ENCODE assay signal across 8 mouse cellular contexts in genomic region chr8:84004533-84005201, GRCm38 (mm10). TPM values are rescaled to one million over a fixed set of nuclear protein-coding genes. Genes with fewer than 3 reads are reported as not detected.
DNase-seq lines count a peak whose midpoint lies in the region; ATAC-seq lines count a peak whose summit lies in the region.

No protein-coding gene starts in this region.

- peak; percentile 68 for ATAC-seq in heart, embryonic 14.5 days (ENCODE audit: insufficient number of reproducible peaks, insufficient read depth, low FRiP score, low read depth)
- ATAC-seq in liver, embryonic 13.5 days (ENCODE audit: low read depth) = peak; percentile 89
- ATAC-seq in stomach, embryonic 16.5 days (ENCODE audit: insufficient read depth, low FRiP score) = peak; percentile 90

- no peaks in the 10 kb centered on the region for H3K9me3 ChIP-seq in heart, embryonic 14.5 days (ENCODE audit: control insufficient read depth, low read length)
- no peaks in the 10 kb centered on the region for H3K9me3 ChIP-seq in liver, embryonic 13.5 days (replicated peaks)
- H3K9me3 ChIP-seq in stomach, embryonic 16.5 days (replicated peaks; ENCODE audit: control insufficient read depth, low read length) = no peaks in the 10 kb centered on the region

- H3K4me2 ChIP-seq in heart, embryonic 14.5 days (ENCODE audit: low read length) = peak overlapping the region; percentile 88
- H3K4me2 ChIP-seq in liver, embryonic 13.5 days = peak overlapping the region; percentile 88
- H3K4me2 ChIP-seq in stomach, embryonic 16.5 days (ENCODE audit: low read depth, low read length) = peak overlapping the region; percentile 88

- H3K9ac ChIP-seq in heart, embryonic 14.5 days (ENCODE audit: low read length) = peak overlapping the region; percentile 80
- H3K9ac ChIP-seq in liver, embryonic 13.5 days = peak overlapping the region; percentile 76
- peak overlapping the region; percentile 81 for H3K9ac ChIP-seq in stomach, embryonic 16.5 days (ENCODE audit: low read length)

- no peaks in the 10 kb centered on the region; the same call in 1 of the 2 replicates for H3K4me1 ChIP-seq in brown adipose tissue, adult 24 weeks (ENCODE audit: control insufficient read depth, insufficient read depth, insufficient read length, low read length)
- H3K4me1 ChIP-seq in heart, embryonic 14.5 days (ENCODE audit: control insufficient read depth in 2 of 2, insufficient read depth in 2 of 2, low read length in 2 of 2) = peaks cover 7 to 13% of the 10 kb centered on the region in 2 experiments
- H3K4me1 ChIP-seq in liver, embryonic 13.5 days (replicated peaks) = peaks cover 46% of the 10 kb centered on the region
- H3K4me1 ChIP-seq in stomach, embryonic 16.5 days (ENCODE audit: control insufficient read depth, insufficient read depth, low read length) = peaks cover 19% of the 10 kb centered on the region

- H3K27ac ChIP-seq in brown adipose tissue, adult 24 weeks (replicated peaks; ENCODE audit: low read depth, low read length) = peak overlapping the region; percentile 83
- H3K27ac ChIP-seq in heart, embryonic 14.5 days (replicated peaks in 1 of 2; ENCODE audit: control insufficient read depth in 1 of 2, insufficient read depth in 1 of 2, low read depth in 2 of 2, low read length in 2 of 2) = peak overlapping the region; percentile 61 to 80
- peak overlapping the region; percentile 84 for H3K27ac ChIP-seq in liver, embryonic 13.5 days
- peak overlapping the region; percentile 53 for H3K27ac ChIP-seq in stomach, embryonic 16.5 days (ENCODE audit: low read length)

- H3K36me3 ChIP-seq in heart, embryonic 14.5 days (ENCODE audit: control insufficient read depth, insufficient read depth, low read length) = peaks cover 28% of the 10 kb centered on the region
- H3K36me3 ChIP-seq in liver, embryonic 13.5 days = peaks cover 36% of the 10 kb centered on the region
- H3K36me3 ChIP-seq in stomach, embryonic 16.5 days (ENCODE audit: control insufficient read depth, insufficient read depth, low read length) = peaks cover 4% of the 10 kb centered on the region; the same call in 1 of the 2 replicates

- 1% methylated on average over 30 of the region's 30 CpGs for WGBS in heart, embryonic 14.5 days
- WGBS in liver, embryonic 13.5 days (ENCODE audit: insufficient replicate concordance) = 1% methylated on average over 30 of the region's 30 CpGs
- under 1% methylated on average over 30 of the region's 30 CpGs for WGBS in stomach, embryonic 16.5 days

- peak overlapping the region; percentile 75 for H3K4me3 ChIP-seq in brown adipose tissue, adult 24 weeks (ENCODE audit: insufficient read depth, low read depth, low read length)
- peak overlapping the region; percentile 65 to 79 for H3K4me3 ChIP-seq in heart, embryonic 14.5 days (ENCODE audit: control insufficient read depth in 1 of 2, insufficient read depth in 1 of 2, low read depth in 1 of 2, low read length in 2 of 2)
- peak overlapping the region; percentile 65 for H3K4me3 ChIP-seq in liver, embryonic 13.5 days (replicated peaks)
- H3K4me3 ChIP-seq in stomach, embryonic 16.5 days (replicated peaks; ENCODE audit: low read length) = peak overlapping the region; percentile 65

- DNase-seq in CD4-positive, CD25-positive, alpha-beta regulatory T cell, adult 2 months (ENCODE audit: low read depth, low spot score) = peak; percentile 98
- DNase-seq in fibroblast of lung, adult 2 months (ENCODE audit: low read depth) = peak; percentile 92
- DNase-seq in kidney, postnatal 14 days = peak; percentile 97
- peak; percentile 85 for DNase-seq in liver, embryonic 13.5 days
- peak; percentile 91 for DNase-seq in neural tube, embryonic 10.5 days (ENCODE audit: extremely low spot score, low spot score)

- H3K27me3 ChIP-seq in heart, embryonic 14.5 days (ENCODE audit: control insufficient read depth, insufficient read depth, low read length) = no peaks in the 10 kb centered on the region
- peaks cover 6% of the 10 kb centered on the region for H3K27me3 ChIP-seq in liver, embryonic 13.5 days
- H3K27me3 ChIP-seq in stomach, embryonic 16.5 days (ENCODE audit: control insufficient read depth, insufficient read depth, low read length) = no peaks in the 10 kb centered on the region

RNA-seq across cellular contexts. Expression of gene 1700067K01Rik, which starts 3.4 kb away (rescaled TPM):
- polyA plus RNA-seq in brown adipose tissue, adult 24 weeks (2012; ENCODE audit: insufficient read depth, insufficient read length, missing spikeins) = not detected in 2 replicates
- polyA plus RNA-seq in heart, embryonic 14.5 days (2014; fragmentation: Nextera tagmentation; extraction: Ambion mirVana) = 0.69 and 0.80 TPM in 2 replicates
- 0.38 and 0.57 TPM in 2 replicates for polyA plus RNA-seq in liver, embryonic 13.5 days (2015; fragmentation: Nextera tagmentation; extraction: Ambion mirVana)
- polyA plus RNA-seq in stomach, embryonic 16.5 days (2015; fragmentation: Nextera tagmentation; extraction: Ambion mirVana) = 0.58 and 0.71 TPM in 2 replicates

RNA-seq across cellular contexts. Expression of gene Samd1, which starts 7.2 kb away (rescaled TPM):
- 12.0 and 12.4 TPM in 2 replicates for polyA plus RNA-seq in brown adipose tissue, adult 24 weeks (2012; ENCODE audit: insufficient read depth, insufficient read length, missing spikeins)
- 7.3 and 8.5 TPM in 2 replicates for polyA plus RNA-seq in heart, embryonic 14.5 days (2014; fragmentation: Nextera tagmentation; extraction: Ambion mirVana)
- 5.8 and 6.9 TPM in 2 replicates for polyA plus RNA-seq in liver, embryonic 13.5 days (2015; fragmentation: Nextera tagmentation; extraction: Ambion mirVana)
- 6.6 and 7.4 TPM in 2 replicates for polyA plus RNA-seq in stomach, embryonic 16.5 days (2015; fragmentation: Nextera tagmentation; extraction: Ambion mirVana)

RNA-seq across cellular contexts. Expression of gene 2210011C24Rik, which starts 7.3 kb away (rescaled TPM):
- polyA plus RNA-seq in brown adipose tissue, adult 24 weeks (2012; ENCODE audit: insufficient read depth, insufficient read length, missing spikeins) = not detected in 2 replicates
- polyA plus RNA-seq in heart, embryonic 14.5 days (2014; fragmentation: Nextera tagmentation; extraction: Ambion mirVana) = 0.16 and 0.20 TPM in 2 replicates
- polyA plus RNA-seq in liver, embryonic 13.5 days (2015; fragmentation: Nextera tagmentation; extraction: Ambion mirVana) = not detected in 2 replicates
- 0.50 and 0.80 TPM in 2 replicates for polyA plus RNA-seq in stomach, embryonic 16.5 days (2015; fragmentation: Nextera tagmentation; extraction: Ambion mirVana)

RNA-seq across cellular contexts. Expression of gene Palm3, which starts 16.6 kb away (rescaled TPM):
- not detected in 2 replicates for polyA plus RNA-seq in brown adipose tissue, adult 24 weeks (2012; ENCODE audit: insufficient read depth, insufficient read length, missing spikeins)
- 0.13 and 1.2 TPM in 2 replicates for polyA plus RNA-seq in heart, embryonic 14.5 days (2014; fragmentation: Nextera tagmentation; extraction: Ambion mirVana)
- 0.06 and 0.27 TPM in 2 replicates for polyA plus RNA-seq in liver, embryonic 13.5 days (2015; fragmentation: Nextera tagmentation; extraction: Ambion mirVana)
- polyA plus RNA-seq in stomach, embryonic 16.5 days (2015; fragmentation: Nextera tagmentation; extraction: Ambion mirVana) = 4.1 and 4.9 TPM in 2 replicates

RNA-seq across cellular contexts. Expression of gene Prkaca, which starts 31.9 kb away (rescaled TPM):
- 270 and 332 TPM in 2 replicates for polyA plus RNA-seq in brown adipose tissue, adult 24 weeks (2012; ENCODE audit: insufficient read depth, insufficient read length, missing spikeins)
- 160 and 211 TPM in 2 replicates for polyA plus RNA-seq in heart, embryonic 14.5 days (2014; fragmentation: Nextera tagmentation; extraction: Ambion mirVana)
- 50.5 and 52.3 TPM in 2 replicates for polyA plus RNA-seq in liver, embryonic 13.5 days (2015; fragmentation: Nextera tagmentation; extraction: Ambion mirVana)
- polyA plus RNA-seq in stomach, embryonic 16.5 days (2015; fragmentation: Nextera tagmentation; extraction: Ambion mirVana) = 49.5 and 79.8 TPM in 2 replicates

Comparison
In these comparisons a context has a peak if more than half of its experiments do, and no peak if none do; other contexts are left out.
1. Peak in every context shown above with its lines: DNase-seq, ATAC-seq, H3K4me3 ChIP-seq and H3K27ac ChIP-seq.